Mouse (Mus musculus): ENCODE measurements at regions not wholly inside any gene's neighbourhood (a gene's known extent, or its start where the extent isn't known, plus 50 kb on each side); places are given as distances from the start of the nearest gene placed in this dataset.

- TF ChIP-seq CTCF (IDR thresholded peaks at IDR 0.05; ENCODE audit: borderline replicate concordance, insufficient read depth, low read depth, low read length) (no peak), POLR2A (IDR thresholded peaks at IDR 0.05; ENCODE audit: borderline replicate concordance, insufficient read depth, low read length) (no peak)
Measured at GRCm38 (mm10) chr12:42457655-42458054, 971.4 kb upstream of the Lrrn3 start.

All from cerebellum, adult 2 months (tissue).